Mouse (Mus musculus) CH12.LX (cell line): ENCODE results near the gene Hoxa10. TPM values are rescaled to one million over a fixed set of nuclear protein-coding genes. Genes with fewer than 3 reads are reported as not detected.

Source experiments
- DNase-seq: peaks from one replicate; pipeline ENCODE4 v3.0.0-alpha.2; 2013; ENCODE audit errors: extremely low read depth
- H3K27ac ChIP-seq: 2 replicates; pipeline ENCODE4 v1.5.1; 2012; ENCODE audit warnings: low read depth, mild to moderate bottlenecking, control low read depth, moderate library complexity; ENCODE audit not compliant: insufficient read depth
- H3K27me3 ChIP-seq: replicated peaks from 2 replicates; pipeline ENCODE3; 2012; ENCODE audit warnings: inconsistent platforms
- H3K36me3 ChIP-seq, 2 experiments: replicated peaks in 1 of 2; 2 replicates each; pipeline versions ENCODE3 to v1.6.1; 2012; ENCODE audit warnings: inconsistent platforms in 1 of 2, low read length in 1 of 2, mild to moderate bottlenecking in 1 of 2, mixed read lengths in 1 of 2, moderate library complexity in 1 of 2; ENCODE audit not compliant: control insufficient read depth in 1 of 2, insufficient read depth in 1 of 2
- H3K4me1 ChIP-seq, 2 experiments: 2 replicates each; pipeline ENCODE4 v1.6.1; 2012; ENCODE audit warnings: inconsistent platforms in 1 of 2, moderate library complexity in 1 of 2; ENCODE audit not compliant: insufficient read depth in 2 of 2, control insufficient read depth in 1 of 2
- H3K4me2 ChIP-seq: 2 replicates; pipeline ENCODE4 v1.6.1; 2012; ENCODE audit warnings: low read depth, mild to moderate bottlenecking, control low read depth; ENCODE audit not compliant: poor library complexity, insufficient read depth, severe bottlenecking
- H3K4me3 ChIP-seq, 3 experiments: fragments of 150-350 bp in 1 of 3; sonication (generic) in 1 of 3; replicated peaks in 1 of 3; 2 replicates each; pipeline versions ENCODE3 to v1.5.1; 2011 to 2012; ENCODE audit warnings: low read depth in 2 of 3, low read length in 2 of 3, mild to moderate bottlenecking in 2 of 3, moderate library complexity in 2 of 3, control low read depth in 1 of 3, improper control_type of control experiment in 1 of 3, inconsistent platforms in 1 of 3, mixed read lengths in 1 of 3; ENCODE audit not compliant: poor library complexity in 1 of 3
- H3K79me2 ChIP-seq: replicated peaks from 2 replicates; pipeline ENCODE4 v1.6.1; 2012; ENCODE audit warnings: mild to moderate bottlenecking, moderate library complexity; ENCODE audit not compliant: control insufficient read depth, poor library complexity, insufficient read depth, severe bottlenecking; ENCODE audit errors: extremely low read depth
- H3K9ac ChIP-seq: 2 replicates; pipeline ENCODE4 v1.6.1; 2012; ENCODE audit warnings: low read depth, mild to moderate bottlenecking, control low read depth, moderate library complexity; ENCODE audit not compliant: insufficient read depth
- H3K9me3 ChIP-seq: replicated peaks from 2 replicates; pipeline ENCODE3; 2012; ENCODE audit warnings: low read length, inconsistent platforms, mixed read lengths
- HCFC1 ChIP-seq: IDR thresholded peaks from 2 replicates; pipeline ENCODE4 v1.6.1; 2012; ENCODE audit warnings: low read depth, mild to moderate bottlenecking, inconsistent platforms, low read length, improper control_type of control experiment
- MAFK ChIP-seq: IDR thresholded peaks from 2 replicates; pipeline ENCODE4 v1.6.1; 2011; ENCODE audit warnings: low read length, improper control_type of control experiment; ENCODE audit not compliant: insufficient replicate concordance
- MAX ChIP-seq: IDR thresholded peaks from 2 replicates; pipeline ENCODE4 v1.6.1; 2011; ENCODE audit warnings: low read length, improper control_type of control experiment
- MAZ ChIP-seq: IDR thresholded peaks from 2 replicates; pipeline ENCODE4 v1.6.1; 2012; ENCODE audit warnings: low read depth, mild to moderate bottlenecking, inconsistent platforms, low read length, improper control_type of control experiment, moderate library complexity
- MEF2A ChIP-seq: IDR thresholded peaks from 2 replicates; pipeline ENCODE4 v1.6.1; 2014; ENCODE audit warnings: low read depth, mild to moderate bottlenecking, inconsistent platforms, low read length, improper control_type of control experiment, borderline replicate concordance
- MXI1 ChIP-seq: IDR thresholded peaks from 2 replicates; pipeline ENCODE4 v1.6.1; 2011; ENCODE audit warnings: mild to moderate bottlenecking, low read depth, low read length, improper control_type of control experiment
- NRF1 ChIP-seq: IDR thresholded peaks from 2 replicates; pipeline ENCODE4 v1.6.1; 2014; ENCODE audit warnings: low read depth, mild to moderate bottlenecking, inconsistent platforms, low read length, improper control_type of control experiment, moderate library complexity
- POLR2AphosphoS2 ChIP-seq: IDR thresholded peaks from 2 replicates; pipeline ENCODE4 v1.6.1; 2011; ENCODE audit warnings: low read depth, low read length, improper control_type of control experiment
- RAD21 ChIP-seq: IDR thresholded peaks from 2 replicates; pipeline ENCODE4 v1.6.1; 2011; ENCODE audit warnings: low read depth, mild to moderate bottlenecking, low read length, improper control_type of control experiment, moderate library complexity
- SIN3A ChIP-seq: IDR thresholded peaks from 2 replicates; pipeline ENCODE4 v1.6.1; 2012; ENCODE audit warnings: low read length, improper control_type of control experiment, inconsistent platforms
- TCF12 ChIP-seq: IDR thresholded peaks from 2 replicates; pipeline ENCODE4 v1.6.1; 2014; ENCODE audit warnings: low read depth, mild to moderate bottlenecking, inconsistent platforms, low read length, improper control_type of control experiment
- UBTF ChIP-seq: IDR thresholded peaks from 2 replicates; pipeline ENCODE4 v1.6.1; 2012; ENCODE audit warnings: low read depth, mild to moderate bottlenecking, inconsistent platforms, low read length, improper control_type of control experiment, moderate library complexity
- USF1 ChIP-seq: IDR thresholded peaks from 2 replicates; pipeline ENCODE4 v1.6.1; 2014; ENCODE audit warnings: low read depth, mild to moderate bottlenecking, inconsistent platforms, low read length, improper control_type of control experiment
- dilution Hi-C: fragments of 300-500 bp; cut with MboI; formaldehyde crosslinking; loops from 2 replicates; pipeline ENCODE4 v1.14.3; 2020; ENCODE audit warnings: low sequenced_read_pairs; ENCODE audit not compliant: extremely low pct_unique_long_range_greater_than_20kb, extremely low pct_ligation_motif_present
- in situ Hi-C: fragments of 300-500 bp; cut with MboI; formaldehyde crosslinking; loops from 3 replicates; pipeline ENCODE4 v1.14.3; 2019; ENCODE audit warnings: low sequenced_read_pairs, low pct_ligation_motif_present, low pct_unique_long_range_greater_than_20kb, mixed read lengths
- polyA plus RNA-seq: library from polyadenylated mRNA; unstranded; fragments of >175 nt; gene quantifications from 2 replicates; pipeline ENCODE4 v1.2.1, GENCODE M21; 2012; ENCODE audit warnings: low read depth; ENCODE audit not compliant: insufficient read length
- total RNA-seq, 2 experiments: library from RNA; depleted of rRNA; stranded (reverse); fragments of 300-350 nt in 1 of 2; fragments of >200 nt in 1 of 2; gene quantifications; 2 replicates each; pipeline ENCODE4 v1.2.3; 2012 to 2014

Hoxa10 gene
- total and polyA plus RNA-seq, 3 experiments: 5.2 to 14.5 (median 14.3) TPM

GRCm38 (mm10) chr6:52290186-52290585 is 49.5 kb upstream of the Hoxa10 start:
- Histone ChIP-seq H3K4me2 (no peak overlapping the region), H3K9ac (no peak overlapping the region), H3K27me3 (no peaks in the 10 kb centered on the region), H3K36me3 (no peaks in the 10 kb centered on the region), H3K27ac (no peak overlapping the region), H3K79me2 (no peaks in the 10 kb centered on the region), H3K4me3 (no peak overlapping the region), H3K4me1 (peaks cover 3 to 22% of the 10 kb centered on the region in 2 experiments; a peak in 3 of 4 replicates), H3K9me3 (no peaks in the 10 kb centered on the region)
- TF ChIP-seq MEF2A: no peak
- no peak for TF ChIP-seq MAX
- no peak for TF ChIP-seq MAZ
- TF ChIP-seq USF1: no peak
- no peak for TF ChIP-seq HCFC1
- TF ChIP-seq MAFK: no peak
- DNase-seq: no peak
- dilution Hi-C loops (no loop called here), in situ Hi-C loops (loop anchor here (25.0 kb wide), 1 partner anchor 297 kb away; no protein-coding TSS in a partner anchor)

- H3K79me2 ChIP-seq: no peaks in the 10 kb centered on the region
- H3K4me1 ChIP-seq: no peaks in the 10 kb centered on the region
- H3K4me3 ChIP-seq: no peak overlapping the region
- no peak overlapping the region for H3K4me2 ChIP-seq
- no peak for TF ChIP-seq MXI1
- TF ChIP-seq, all 38 proteins: peak for 0
- in situ Hi-C loops (loop anchor here (25.0 kb wide), 1 partner anchor 303 kb away; no protein-coding TSS in a partner anchor), dilution Hi-C loops (no loop called here)
- Histone ChIP-seq H3K36me3 (no peaks in the 10 kb centered on the region), H3K9ac (no peak overlapping the region), H3K27me3 (no peaks in the 10 kb centered on the region), H3K27ac (no peak overlapping the region), H3K9me3 (no peaks in the 10 kb centered on the region)
- DNase-seq: no peak
These were observed 43.2 kb upstream of the Hoxa10 start for GRCm38 (mm10) chr6:52283896-52284295.

- Histone ChIP-seq H3K4me2 (no peak overlapping the region), H3K79me2 (no peaks in the 10 kb centered on the region), H3K4me3 (no peak overlapping the region), H3K36me3 (no peaks in the 10 kb centered on the region), H3K9me3 (no peaks in the 10 kb centered on the region), H3K27ac (no peak overlapping the region), H3K27me3 (no peaks in the 10 kb centered on the region), H3K9ac (no peak overlapping the region), H3K4me1 (peaks cover 0 to 2% of the 10 kb centered on the region in 2 experiments; a peak in 1 of 4 replicates)
- in situ Hi-C loops (loop anchor here (25.0 kb wide), 1 partner anchor 306 kb away; no protein-coding TSS in a partner anchor), dilution Hi-C loops (no loop called here)
- no peak for DNase-seq
- TF ChIP-seq POLR2AphosphoS2 (no peak), MAZ (no peak), NRF1 (no peak), TCF12 (no peak), RAD21 (no peak), HCFC1 (no peak), USF1 (no peak), MAFK (no peak), UBTF (no peak), SIN3A (no peak)
These were observed 40.4 kb upstream of the Hoxa10 start for GRCm38 (mm10) chr6:52281084-52281483.
